Mouse (Mus musculus): Measurements from ENCODE around the gene Sdhc.

DNA sequence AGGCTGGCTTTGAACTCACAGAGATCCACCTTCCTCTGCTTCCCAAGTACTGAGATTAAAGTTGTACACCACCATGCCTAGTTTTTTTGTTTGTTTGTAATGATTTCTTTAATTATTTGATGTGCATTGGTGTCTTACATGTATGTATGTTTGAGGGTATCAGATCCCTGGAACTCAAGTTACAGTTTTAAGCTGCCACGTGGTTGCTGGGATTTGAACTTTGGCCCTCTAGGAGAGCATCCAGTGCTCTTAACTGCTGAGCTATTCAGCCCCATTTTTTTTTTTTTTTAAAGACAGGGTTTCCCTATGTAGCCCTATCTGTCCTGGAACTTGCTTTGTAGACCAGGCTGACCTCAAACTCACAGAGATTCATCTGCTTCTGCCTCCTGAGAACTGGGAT lies 19.4 kb downstream of the Sdhc start:
- no peak for TF ChIP-seq MYOG (IDR thresholded peaks at IDR 0.05; ENCODE audit: control insufficient read depth in 1 of 3, insufficient read depth in 1 of 3, insufficient read length in 2 of 3, low read depth in 2 of 3)
- no peak for TF ChIP-seq USF1 (IDR thresholded peaks at IDR 0.05; ENCODE audit: low read depth)
- no peak for TF ChIP-seq E2F4 (IDR thresholded peaks at IDR 0.05; ENCODE audit: insufficient read depth)
- TF ChIP-seq POLR2A (IDR thresholded peaks at IDR 0.05; ENCODE audit: insufficient read length, low read depth): no peak
- TF ChIP-seq MYOD1 (IDR thresholded peaks at IDR 0.05; ENCODE audit: control insufficient read depth in 1 of 3, insufficient read length in 2 of 3, low read depth in 2 of 3): no peak
- TF ChIP-seq TCF12 (IDR thresholded peaks at IDR 0.05; ENCODE audit: insufficient read depth, poor library complexity, severe bottlenecking): no peak
- TF ChIP-seq MAX (IDR thresholded peaks at IDR 0.05; ENCODE audit: low read depth): no peak
- no peak for TF ChIP-seq TCF3 (IDR thresholded peaks at IDR 0.05; ENCODE audit: insufficient read length, low read depth)
- no peak for TF ChIP-seq REST (IDR thresholded peaks at IDR 0.05; ENCODE audit: insufficient read depth, insufficient read length)
- no peak for TF ChIP-seq POLR2AphosphoS2 (IDR thresholded peaks at IDR 0.05; ENCODE audit: insufficient read length, low read depth)

All from myocyte (in vitro differentiated cells).